Mouse (Mus musculus) C2C12 (cell line): Measurements from ENCODE around the gene Polr2e. TPM values are rescaled to one million over a fixed set of nuclear protein-coding genes. Genes with fewer than 3 reads are reported as not detected.

Source experiments
- H3K27me3 ChIP-seq: one replicate; pipeline ENCODE4 v1.6.1; 2011; ENCODE audit not compliant: control insufficient read depth, insufficient read depth, insufficient read length
- H3K36me3 ChIP-seq: one replicate; pipeline ENCODE4 v1.6.1; 2011; ENCODE audit not compliant: control insufficient read depth, insufficient read depth
- H3K4me3 ChIP-seq: one replicate; pipeline ENCODE4 v1.5.1; 2011; ENCODE audit warnings: mild to moderate bottlenecking, control low read depth; ENCODE audit not compliant: poor library complexity, insufficient read depth, severe bottlenecking
- H3K79me2 ChIP-seq: one replicate; pipeline ENCODE4 v1.6.1; 2011; ENCODE audit not compliant: control insufficient read depth, insufficient read depth
- H3K79me3 ChIP-seq: one replicate; pipeline ENCODE4 v1.6.1; 2011; ENCODE audit warnings: low read depth, control low read depth
- H3ac ChIP-seq: one replicate; pipeline ENCODE3; 2011; ENCODE audit warnings: low read depth; ENCODE audit not compliant: control insufficient read depth, insufficient read length
- CEBPB ChIP-seq: IDR thresholded peaks from one replicate; pipeline ENCODE4 v1.6.1; 2011; ENCODE audit warnings: low read depth, mild to moderate bottlenecking, control low read depth, moderate library complexity
- CTCF ChIP-seq: IDR thresholded peaks from one replicate; pipeline ENCODE4 v1.5.1; 2011; ENCODE audit not compliant: control insufficient read depth, insufficient read depth, insufficient read length
- FOSL1 ChIP-seq: IDR thresholded peaks from one replicate; pipeline ENCODE4 v1.8.0; 2011; ENCODE audit warnings: mild to moderate bottlenecking, low read length; ENCODE audit not compliant: poor library complexity, insufficient read depth, severe bottlenecking
- MAX ChIP-seq: IDR thresholded peaks from one replicate; pipeline ENCODE4 v1.6.1; 2011; ENCODE audit warnings: mild to moderate bottlenecking, control low read depth
- MYOD1 ChIP-seq: IDR thresholded peaks from one replicate; pipeline ENCODE4 v1.6.1; 2011; ENCODE audit warnings: low read depth; ENCODE audit not compliant: control insufficient read depth, insufficient read length
- MYOG ChIP-seq: IDR thresholded peaks from one replicate; pipeline ENCODE4 v1.6.1; 2011; ENCODE audit not compliant: control insufficient read depth, insufficient read length; ENCODE audit errors: extremely low read depth
- USF1 ChIP-seq: IDR thresholded peaks from one replicate; pipeline ENCODE4 v1.6.1; 2011; ENCODE audit warnings: low read depth, mild to moderate bottlenecking, control low read depth, moderate library complexity
- polyA plus RNA-seq: library from polyadenylated mRNA; unstranded; fragments of >200 nt; fragmentation: generic; extraction: Trizol; gene quantifications from one replicate; pipeline ENCODE4 v1.2.1, GENCODE M21; 2012; ENCODE audit warnings: missing spikeins

Gene Polr2e
- polyA plus RNA-seq, 1 experiment = 269 TPM

GRCm38 (mm10) chr10:79994397-79995115, 45.0 kb downstream of the Polr2e start:
- Histone ChIP-seq H3K27me3 (no peaks in the 10 kb centered on the region), H3K36me3 (peaks cover 54% of the 10 kb centered on the region), H3K79me2 (peaks cover 41% of the 10 kb centered on the region), H3K4me3 (no peak overlapping the region), H3ac (no peak overlapping the region), H3K79me3 (peaks cover 24% of the 10 kb centered on the region)
- no peak for TF ChIP-seq USF1

DNA sequence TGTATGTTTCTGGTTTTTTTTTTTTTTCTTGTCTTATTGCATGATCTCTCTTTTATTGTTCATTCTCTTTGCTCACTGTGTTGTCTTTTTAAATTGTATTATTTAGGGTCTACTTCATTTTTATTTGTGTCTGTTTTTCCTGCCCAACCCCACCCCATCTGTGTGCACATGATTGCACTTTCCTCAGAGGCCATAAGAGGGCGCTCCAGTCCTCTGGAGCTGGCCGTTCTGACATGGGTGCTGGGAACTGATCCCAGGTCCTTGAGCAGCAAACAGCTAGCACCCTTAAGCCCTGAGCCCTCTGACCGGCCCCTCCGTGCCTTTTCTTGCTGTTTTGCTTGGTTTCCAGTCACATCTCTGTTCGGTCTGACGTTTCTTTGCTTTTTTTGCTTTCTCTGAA, 48.0 kb downstream of the Polr2e start:
- no peak overlapping the region for H3K4me3 ChIP-seq

GRCm38 (mm10) chr10:79991099-79991498, 48.5 kb downstream of the Polr2e start:
- TF ChIP-seq FOSL1 (no peak), CTCF (no peak), MYOD1 (no peak), USF1 (no peak), MAX (no peak), MYOG (no peak), CEBPB (no peak)
- no peak overlapping the region for H3K4me3 ChIP-seq
- no peaks in the 10 kb centered on the region for H3K27me3 ChIP-seq
- H3K79me3 ChIP-seq = peaks cover 34% of the 10 kb centered on the region
- H3K79me2 ChIP-seq = peaks cover 56% of the 10 kb centered on the region
- peaks cover 54% of the 10 kb centered on the region for H3K36me3 ChIP-seq
- no peak overlapping the region for H3ac ChIP-seq

More for the DNA sequence above, 48.0 kb downstream of the Polr2e start:
- Histone ChIP-seq H3K79me2 (peaks cover 56% of the 10 kb centered on the region), H3ac (no peak overlapping the region), H3K36me3 (peaks cover 54% of the 10 kb centered on the region), H3K79me3 (peaks cover 34% of the 10 kb centered on the region), H3K27me3 (no peaks in the 10 kb centered on the region)
- TF ChIP-seq FOSL1 (no peak), CEBPB (no peak), CTCF (no peak), MAX (no peak), MYOD1 (no peak), USF1 (no peak), MYOG (no peak)

- Histone ChIP-seq H3K27me3 (no peaks in the 10 kb centered on the region), H3K4me3 (peak overlapping the region; percentile 94)
Measured at GRCm38 (mm10) chr10:79989870-79990269, 49.7 kb downstream of the Polr2e start.

GRCm38 (mm10) chr10:79989272-79989786, 50.3 kb downstream of the Polr2e start:
- H3K79me2 ChIP-seq = peaks cover 56% of the 10 kb centered on the region
- TF ChIP-seq MAX (no peak), MYOG (no peak), CTCF (no peak), MYOD1 (no peak), USF1 (no peak), FOSL1 (no peak)
- H3ac ChIP-seq = peak overlapping the region; percentile 76
- peak overlapping the region; percentile 94 for H3K4me3 ChIP-seq
- H3K79me3 ChIP-seq = peaks cover 34% of the 10 kb centered on the region
- no peaks in the 10 kb centered on the region for H3K27me3 ChIP-seq
- peaks cover 38% of the 10 kb centered on the region for H3K36me3 ChIP-seq

More at GRCm38 (mm10) chr10:79989870-79990269, 49.7 kb downstream of the Polr2e start:
- peaks cover 34% of the 10 kb centered on the region for H3K79me3 ChIP-seq
- peak overlapping the region; percentile 76 for H3ac ChIP-seq
- TF ChIP-seq FOSL1 (no peak), MYOD1 (peak; percentile 43), CEBPB (no peak), MYOG (no peak), MAX (peak; percentile 77), CTCF (no peak), USF1 (no peak)
- peaks cover 56% of the 10 kb centered on the region for H3K79me2 ChIP-seq
- H3K36me3 ChIP-seq = peaks cover 43% of the 10 kb centered on the region

DNA sequence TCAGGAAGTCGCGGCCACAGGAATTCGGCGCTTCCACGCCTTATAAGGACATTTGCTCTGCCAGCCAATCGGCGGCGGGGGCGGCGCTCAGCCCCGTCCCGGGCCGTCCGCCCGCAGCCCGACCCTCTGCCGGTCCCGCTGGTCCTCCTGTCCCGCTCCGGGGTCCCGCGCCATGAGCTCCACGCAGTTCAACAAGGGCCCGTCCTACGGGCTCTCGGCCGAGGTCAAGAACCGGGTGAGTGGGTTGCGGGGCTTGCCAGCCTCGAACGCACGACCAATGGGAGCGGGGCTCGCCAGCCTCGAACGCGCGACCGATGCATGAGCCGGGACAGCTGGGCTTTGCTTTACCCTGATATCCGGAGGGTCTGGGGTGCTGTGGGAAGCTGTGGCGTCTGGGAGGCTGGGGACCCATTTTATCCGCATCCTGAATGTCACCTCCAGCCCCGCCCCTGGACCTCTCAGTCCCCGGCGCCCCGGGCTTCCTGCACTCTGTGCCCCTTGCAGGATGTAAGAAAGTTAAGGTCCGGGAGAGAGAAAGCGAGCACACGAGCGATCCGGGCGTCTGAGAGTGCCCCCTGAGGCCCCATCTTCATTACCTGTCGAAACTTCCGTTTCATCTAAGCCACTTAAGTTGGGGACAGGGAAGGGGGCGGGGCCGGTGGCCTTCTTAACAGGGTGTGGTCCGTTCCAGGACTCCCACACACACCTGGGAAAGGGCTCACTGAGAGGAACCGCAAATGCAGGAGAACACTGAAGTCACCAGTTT, 50.9 kb downstream of the Polr2e start, which contains the start of gene Cnn2:
Gene Cnn2, plus strand, starts transcription at position 79 of the 766 bp plus-strand sequence.
- Histone ChIP-seq H3K36me3 (peaks cover 31% of the 10 kb centered on the region), H3K27me3 (no peaks in the 10 kb centered on the region), H3K4me3 (peak within 1 kb of the TSS; percentile 94), H3ac (peak within 1 kb of the TSS; percentile 76), H3K79me3 (peaks cover 36% of the 10 kb centered on the region), H3K79me2 (peaks cover 59% of the 10 kb centered on the region)
- no peak for TF ChIP-seq CEBPB
- no peak for TF ChIP-seq USF1
- no peak for TF ChIP-seq CTCF
- no peak for TF ChIP-seq MYOD1
- TF ChIP-seq FOSL1 = no peak
- TF ChIP-seq MYOG = no peak
- TF ChIP-seq MAX = no peak
